Mouse (Mus musculus) skeletal muscle tissue, adult 2 months (tissue): ENCODE data around the gene Gm10272.
"Not testable (repeated sequence)": the region's sequence is repeated elsewhere in the genome, so short reads cannot be mapped to it uniquely, and the experiment has no call there.

Experiments used
- DNase-seq: peaks from one replicate; pipeline ENCODE4 v3.0.0-alpha.2; 2012; ENCODE audit warnings: low read depth, low spot score

Gm10272 gene

GRCm38 (mm10) chr10:77728280-77728679 lies 21.9 kb downstream of the Gm10272 start:
- no peak for DNase-seq

- no peak for DNase-seq
These were observed 22.8 kb downstream of the Gm10272 start for GRCm38 (mm10) chr10:77729241-77729640.

GRCm38 (mm10) chr10:77735928-77736327 lies 29.5 kb downstream of the Gm10272 start:
- DNase-seq = no peak

- no peak for DNase-seq
These were observed 32.5 kb downstream of the Gm10272 start for GRCm38 (mm10) chr10:77738929-77739328.

- DNase-seq = not testable (repeated sequence)
These were observed 35.7 kb downstream of the Gm10272 start, which contains the start of gene Gm18596 for GRCm38 (mm10) chr10:77741924-77742688. TSS of gene Gm18596 (minus strand) at chr10:77742638.

GRCm38 (mm10) chr10:77750686-77751085 lies 44.3 kb downstream of the Gm10272 start:
- DNase-seq = not testable (repeated sequence)

- not testable (repeated sequence) for DNase-seq
These were observed 44.8 kb downstream of the Gm10272 start, which contains the start of gene Gm9736 for GRCm38 (mm10) chr10:77751254-77751653. TSS of gene Gm9736 (minus strand) at chr10:77751354.

- DNase-seq = not testable (repeated sequence)
These were observed 45.9 kb downstream of the Gm10272 start for GRCm38 (mm10) chr10:77752312-77752711.

GRCm38 (mm10) chr10:77753448-77753847 lies 47.0 kb downstream of the Gm10272 start:
- DNase-seq = no peak
